Mouse (Mus musculus): ENCODE measurements around the gene Trappc4. TPM values are rescaled to one million over a fixed set of nuclear protein-coding genes. Genes with fewer than 3 reads are reported as not detected.
A peak's percentile ranks its signal among the peaks of the same experiment; 100 is the strongest.

Trappc4 gene
- total and polyA plus RNA-seq, 3 experiments = 129 to 140 TPM; not detected in 1

GRCm38 (mm10) chr9:44379054-44379834 lies 28.2 kb downstream of the Trappc4 start, which contains the start of gene Hyou1 (continued):
- TF ChIP-seq UBTF (IDR thresholded peaks at IDR 0.05; ENCODE audit: borderline replicate concordance, insufficient read depth, low read depth, low read length) (no peak), CHD2 (IDR thresholded peaks at IDR 0.05; ENCODE audit: low read length) (peak; percentile 90), MAFK (IDR thresholded peaks at IDR 0.05; ENCODE audit: borderline replicate concordance, low read depth, low read length) (no peak), BHLHE40 (IDR thresholded peaks at IDR 0.05; ENCODE audit: borderline replicate concordance, low read depth, low read length) (no peak)

GRCm38 (mm10) chr9:44378153-44378730 lies 29.2 kb downstream of the Trappc4 start:
- no peak; the same call in 1 of the 2 replicates for TF ChIP-seq POLR2AphosphoS2 (IDR thresholded peaks at IDR 0.05; ENCODE audit: low read length)
- TF ChIP-seq POLR2A (IDR thresholded peaks at IDR 0.05; ENCODE audit: control insufficient read depth in 1 of 2, insufficient read depth in 1 of 2, low read depth in 1 of 2, low read length in 2 of 2, poor library complexity in 1 of 2) = no peak
- TF ChIP-seq ZNF384 (IDR thresholded peaks at IDR 0.05; ENCODE audit: low read depth, low read length) = no peak
- no peak for TF ChIP-seq NELFE (IDR thresholded peaks at IDR 0.05; ENCODE audit: low read depth, low read length)
- no peak for TF ChIP-seq USF1 (IDR thresholded peaks at IDR 0.05; ENCODE audit: low read depth, low read length)
- no peak for TF ChIP-seq ZMIZ1 (IDR thresholded peaks at IDR 0.05; ENCODE audit: low read depth, low read length)
- TF ChIP-seq RCOR1 (IDR thresholded peaks at IDR 0.05; ENCODE audit: low read depth, low read length) = peak; percentile 58; the same call in 1 of the 2 replicates
- TF ChIP-seq MYC (IDR thresholded peaks at IDR 0.05; ENCODE audit: low read depth, low read length) = 0 out of 2 replicates have a peak, but pooled peaks have one; percentile 48
- TF ChIP-seq CTCF (IDR thresholded peaks at IDR 0.05 in 2 of 3, conservative IDR thresholded peaks at IDR 0.05 in 1 of 3; ENCODE audit: control insufficient read depth in 1 of 3, insufficient read depth in 1 of 3, low read depth in 2 of 3, low read length in 3 of 3, poor library complexity in 1 of 3, severe bottlenecking in 1 of 3) = no peak
- TF ChIP-seq ETS1 (IDR thresholded peaks at IDR 0.05; ENCODE audit: low read depth, low read length) = peak; percentile 63
- no peak for TF ChIP-seq MAFK (IDR thresholded peaks at IDR 0.05; ENCODE audit: borderline replicate concordance, low read depth, low read length)
- peak; percentile 27; the same call in 1 of the 2 replicates for TF ChIP-seq CHD1 (IDR thresholded peaks at IDR 0.05; ENCODE audit: low read depth, low read length)
- TF ChIP-seq TCF12 (IDR thresholded peaks at IDR 0.05; ENCODE audit: low read depth, low read length) = 0 out of 2 replicates have a peak, but pooled peaks have one; percentile 19
- TF ChIP-seq ZC3H11A (IDR thresholded peaks at IDR 0.05; ENCODE audit: low read depth, low read length) = no peak
- TF ChIP-seq ELF1 (IDR thresholded peaks at IDR 0.05; ENCODE audit: low read depth, low read length) = no peak
- TF ChIP-seq EP300 (IDR thresholded peaks at IDR 0.05; ENCODE audit: low read depth in 1 of 2, low read length in 2 of 2) = peak; percentile 33 to 60; a peak in 3 of 4 replicates
- TF ChIP-seq E2F4 (IDR thresholded peaks at IDR 0.05; ENCODE audit: borderline replicate concordance, low read depth, low read length) = no peak
- peak; percentile 71 for TF ChIP-seq SIN3A (IDR thresholded peaks at IDR 0.05; ENCODE audit: low read length)
- no peak for TF ChIP-seq MAZ (IDR thresholded peaks at IDR 0.05; ENCODE audit: low read depth, low read length)
- TF ChIP-seq GATA1 (IDR thresholded peaks at IDR 0.05; ENCODE audit: low read depth, low read length) = peak; percentile 76
- TF ChIP-seq NRF1 (IDR thresholded peaks at IDR 0.05; ENCODE audit: insufficient read depth, low read depth, low read length, poor library complexity, severe bottlenecking) = no peak
- no peak for TF ChIP-seq GABPA (IDR thresholded peaks at IDR 0.05; ENCODE audit: low read depth, low read length)
- no peak for TF ChIP-seq KAT2A (conservative IDR thresholded peaks at IDR 0.05; ENCODE audit: low read depth, low read length)
- H3K36me3 ChIP-seq (ENCODE audit: control insufficient read depth in 1 of 2, insufficient read depth in 2 of 2, low read length in 2 of 2) = peaks cover 8 to 10% of the 10 kb centered on the region in 2 experiments
- no peaks in the 10 kb centered on the region for H3K9me3 ChIP-seq (replicated peaks; ENCODE audit: insufficient read depth, low read length)
- no peaks in the 10 kb centered on the region for H3K27me3 ChIP-seq (ENCODE audit: control insufficient read depth in 1 of 2, insufficient read depth in 2 of 2, low read length in 2 of 2)
- peak overlapping the region; percentile 89 for H3K27ac ChIP-seq (ENCODE audit: control insufficient read depth, low read depth, low read length)
- peak; percentile 60 for DNase-seq (ENCODE audit: low read depth, low spot score)
- peaks cover 26% of the 10 kb centered on the region for H3K79me2 ChIP-seq (ENCODE audit: control insufficient read depth, insufficient read depth, low read length, poor library complexity)
- peak overlapping the region; percentile 77 to 89 for H3K4me3 ChIP-seq (ENCODE audit: control insufficient read depth in 1 of 2, insufficient read depth in 1 of 2, low read depth in 2 of 2, low read length in 2 of 2)
- H3K4me1 ChIP-seq (ENCODE audit: control insufficient read depth in 1 of 2, insufficient read depth in 2 of 2, low read length in 2 of 2) = peaks cover 0 to 9% of the 10 kb centered on the region in 2 experiments; a peak in 3 of 4 replicates
- H3K9ac ChIP-seq (ENCODE audit: control insufficient read depth, low read depth, low read length, poor library complexity, severe bottlenecking) = peak overlapping the region; percentile 89

All from MEL (cell line).